Mouse (Mus musculus) limb, embryonic 14.5 days (tissue): ENCODE results near the gene Ccdc92b. TPM values are rescaled to one million over a fixed set of nuclear protein-coding genes. Genes with fewer than 3 reads are reported as not detected.
A peak's percentile ranks its signal among the peaks of the same experiment; 100 is the strongest.

Experiments used
- ATAC-seq: fragments of 200-750 bp; cut with Nextera tagmentation; 2 replicates; pipeline ENCODE4 v1.8.0; 2017; ENCODE audit warnings: low read depth, moderate number of reproducible peaks, moderate TSS enrichment; ENCODE audit not compliant: low FRiP score
- DNase-seq: peaks from one replicate; pipeline ENCODE4 v3.0.0-alpha.2; 2015; ENCODE audit warnings: low spot score
- H3K27ac ChIP-seq: fragments of 300-500 bp; sonication (generic); replicated peaks from 2 replicates; pipeline ENCODE4 v1.5.1; 2014; ENCODE audit warnings: low read depth, mild to moderate bottlenecking, low read length, moderate library complexity, mixed read lengths
- H3K27me3 ChIP-seq: fragments of 300-500 bp; sonication (generic); 2 replicates; pipeline ENCODE4 v1.6.1; 2014; ENCODE audit warnings: low read length, mixed read lengths; ENCODE audit not compliant: control insufficient read depth, insufficient read depth
- H3K36me3 ChIP-seq: fragments of 300-500 bp; sonication (generic); 2 replicates; pipeline ENCODE4 v1.6.1; 2014; ENCODE audit warnings: mild to moderate bottlenecking, low read length, moderate library complexity, mixed read lengths; ENCODE audit not compliant: control insufficient read depth, insufficient read depth
- H3K4me1 ChIP-seq: fragments of 300-500 bp; sonication (generic); 2 replicates; pipeline ENCODE4 v1.6.1; 2014; ENCODE audit warnings: antibody characterized with exemption, low read length, mixed read lengths; ENCODE audit not compliant: control insufficient read depth, insufficient read depth
- H3K4me2 ChIP-seq: fragments of 300-500 bp; sonication (generic); replicated peaks from 2 replicates; pipeline ENCODE4 v1.6.1; 2014; ENCODE audit warnings: low read depth, mild to moderate bottlenecking, low read length, moderate library complexity; ENCODE audit not compliant: severe bottlenecking
- H3K4me3 ChIP-seq: fragments of 300-500 bp; sonication (generic); replicated peaks from 2 replicates; pipeline ENCODE4 v1.5.1; 2014; ENCODE audit warnings: low read length
- H3K9ac ChIP-seq: fragments of 300-500 bp; sonication (generic); 2 replicates; pipeline ENCODE4 v1.6.1; 2014; ENCODE audit warnings: mild to moderate bottlenecking, low read depth, low read length, moderate library complexity; ENCODE audit not compliant: severe bottlenecking
- H3K9me3 ChIP-seq: fragments of 300-500 bp; sonication (generic); 2 replicates; pipeline ENCODE4 v1.6.1; 2016; ENCODE audit warnings: low read length; ENCODE audit not compliant: control insufficient read depth
- POLR2A ChIP-seq: fragments of 200-500 bp; IDR thresholded peaks from 2 replicates; pipeline ENCODE4 v1.8.0; 2012; ENCODE audit warnings: inconsistent platforms, mild to moderate bottlenecking, moderate library complexity, borderline replicate concordance; ENCODE audit not compliant: insufficient read depth, insufficient read length; ENCODE audit errors: extremely low read depth
- WGBS: fragments of 180-500 bp; shearing (Covaris S2); extraction: QIAGEN DNeasy Blood & Tissue Kit; methylation state at CpG from one replicate; pipeline ENCODE4 v1.1.7; 2014; 5-methylcytosine and 5-hydroxymethylcytosine counted together
- polyA plus RNA-seq, 2 experiments: library from polyadenylated mRNA; depleted of rRNA in 1 of 2; stranded (reverse) in 1 of 2; unstranded in 1 of 2; fragments of >200 nt; fragmentation: Nextera tagmentation in 1 of 2; extraction: Ambion mirVana in 1 of 2; gene quantifications; 2 replicates each; pipeline versions ENCODE4 v1.2.1 to v1.2.3; 2012 to 2014

Ccdc92b gene
- polyA plus RNA-seq, 2 experiments, result 0.36 to 0.50 TPM

DNA sequence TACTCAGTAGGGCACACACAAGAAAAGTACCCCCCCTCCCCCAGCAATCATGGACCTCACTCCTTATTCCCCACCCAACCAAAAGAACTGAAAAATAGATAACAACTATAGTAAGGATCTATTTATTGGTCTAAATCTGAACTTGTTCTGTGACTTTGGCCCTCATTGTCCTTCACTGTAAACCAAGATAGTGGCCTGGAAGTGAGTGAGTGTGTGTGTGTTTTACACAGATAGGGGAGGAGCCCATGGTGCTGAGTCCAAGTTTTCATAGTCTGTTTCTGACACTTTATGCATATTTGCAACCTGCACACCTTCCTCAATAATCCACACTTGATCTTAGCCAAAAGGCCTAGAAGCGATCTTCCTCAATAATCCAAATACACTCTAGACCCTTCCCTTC, 29.3 kb downstream of the Ccdc92b start:
- ATAC-seq (no peak), DNase-seq (no peak)
- Histone ChIP-seq H3K9me3 (no peaks in the 10 kb centered on the region), H3K4me3 (peak overlapping the region; percentile 96), H3K9ac (peak overlapping the region; percentile 86), H3K4me1 (peaks cover 13% of the 10 kb centered on the region), H3K4me2 (peak overlapping the region; percentile 88), H3K27ac (peak overlapping the region; percentile 55; the same call in 1 of the 2 replicates), H3K36me3 (0 out of 2 replicates have a peak, but pooled peaks cover 4% of the 10 kb centered on the region), H3K27me3 (no peaks in the 10 kb centered on the region)
- no peak for TF ChIP-seq POLR2A
- 8% methylated on average over 1 of the region's 1 CpGs for WGBS

DNA sequence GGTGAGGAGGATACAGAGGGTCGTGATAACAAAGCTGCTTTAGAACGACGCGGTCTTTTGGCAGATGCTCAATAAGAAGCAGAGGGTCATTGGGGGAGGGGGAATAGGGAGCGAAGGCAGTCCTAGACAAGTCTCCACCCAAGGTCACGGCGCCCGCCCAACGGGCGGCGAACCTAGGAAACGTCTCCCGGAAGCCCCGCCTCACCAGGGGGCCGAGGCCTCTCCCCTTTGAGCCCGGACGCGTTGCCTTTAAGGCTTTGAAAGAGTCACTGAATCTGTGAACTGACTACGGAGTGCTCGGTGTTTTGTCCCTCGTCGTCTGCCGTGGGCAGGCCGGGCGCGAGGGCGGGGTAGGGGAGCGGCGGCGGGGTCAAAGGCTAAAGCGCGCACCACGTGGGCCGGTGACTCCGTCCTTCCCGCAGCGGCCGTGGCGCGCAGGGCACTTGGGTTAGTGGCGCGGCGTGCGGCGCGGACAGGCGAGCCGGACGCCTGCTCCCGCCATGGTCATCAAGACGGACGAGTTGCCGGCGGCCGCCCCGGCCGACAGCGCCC, 29.8 kb downstream of the Ccdc92b start, which contains the start of gene Cluh:
Cluh (plus strand) TSS at position 401 of the 552 bp plus-strand sequence.
- H3K4me3 ChIP-seq, result peak within 1 kb of the TSS; percentile 96
- H3K9ac ChIP-seq, result peak within 1 kb of the TSS; percentile 86
- WGBS, result under 1% methylated on average over 39 of the region's 58 CpGs
- peaks cover 13% of the 10 kb centered on the region for H3K4me1 ChIP-seq
- peak within 1 kb of the TSS; percentile 55; the same call in 1 of the 2 replicates for H3K27ac ChIP-seq
- no peaks in the 10 kb centered on the region for H3K27me3 ChIP-seq
- H3K4me2 ChIP-seq, result peak within 1 kb of the TSS; percentile 88
- DNase-seq (peak; percentile 92), ATAC-seq (peak; percentile 94)
- H3K36me3 ChIP-seq, result 0 out of 2 replicates have a peak, but pooled peaks cover 4% of the 10 kb centered on the region
- no peak for TF ChIP-seq POLR2A
- H3K9me3 ChIP-seq, result no peaks in the 10 kb centered on the region

DNA sequence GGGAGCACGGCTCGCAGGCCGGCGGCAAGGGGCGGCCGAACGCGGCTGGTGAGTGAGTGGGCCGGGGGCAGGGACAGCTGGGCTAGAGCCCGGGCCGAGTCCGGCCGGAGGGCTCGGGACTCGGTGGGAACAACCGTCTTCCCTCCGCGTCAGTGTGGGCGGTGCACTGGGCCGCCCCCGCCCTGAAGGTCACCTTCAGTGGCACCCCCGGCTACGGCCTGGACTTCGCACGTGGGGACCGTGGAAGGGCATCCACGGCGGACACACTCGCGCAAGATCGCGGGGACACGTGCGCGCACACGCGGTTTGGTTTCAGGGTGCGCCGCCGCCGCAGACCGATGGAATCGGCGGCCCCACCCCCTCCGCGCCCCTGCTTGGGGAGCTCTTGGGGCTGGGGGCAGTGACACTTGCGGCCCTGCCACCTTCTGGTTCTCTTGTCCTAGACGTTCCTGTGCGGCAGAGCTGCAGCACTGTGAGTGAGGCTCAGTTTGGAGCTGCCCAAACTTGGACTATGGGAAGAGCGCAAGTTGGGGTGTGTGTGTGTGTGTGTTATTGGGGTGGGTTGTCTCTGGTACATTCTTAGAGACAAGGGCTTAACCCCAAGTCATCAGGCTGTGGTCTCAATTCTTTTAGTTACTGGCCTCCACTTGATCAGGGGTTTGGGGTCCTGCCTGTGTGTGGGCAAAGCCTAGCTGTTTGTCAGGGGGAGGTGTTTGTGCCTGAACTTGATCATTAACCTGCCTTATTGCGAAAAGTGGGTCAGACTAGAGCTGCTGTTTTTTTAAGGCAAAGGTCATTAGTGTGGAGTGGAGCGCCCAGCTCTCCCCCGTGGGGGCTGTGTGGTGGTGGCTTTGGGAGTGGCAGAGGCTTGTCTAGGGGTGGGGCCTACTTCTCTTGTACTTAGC, 30.5 kb downstream of the Ccdc92b start:
- Histone ChIP-seq H3K27ac (0 out of 2 replicates have a peak overlapping the region, but pooled peaks have one; percentile 55), H3K4me3 (peak overlapping the region; percentile 96), H3K36me3 (0 out of 2 replicates have a peak, but pooled peaks cover 4% of the 10 kb centered on the region), H3K27me3 (no peaks in the 10 kb centered on the region), H3K9me3 (no peaks in the 10 kb centered on the region), H3K4me1 (peaks cover 13% of the 10 kb centered on the region), H3K4me2 (peak overlapping the region; percentile 88), H3K9ac (peak overlapping the region; percentile 86)
- DNase-seq (no peak), ATAC-seq (no peak; the same call in 1 of the 2 replicates)
- no peak for TF ChIP-seq POLR2A
- 7% methylated on average over 38 of the region's 53 CpGs for WGBS

GRCm38 (mm10) chr11:74650576-74651100, 31.2 kb downstream of the Ccdc92b start:
- Histone ChIP-seq H3K36me3 (0 out of 2 replicates have a peak, but pooled peaks cover 4% of the 10 kb centered on the region), H3K4me2 (peak overlapping the region; percentile 88), H3K27me3 (no peaks in the 10 kb centered on the region), H3K9ac (peak overlapping the region; percentile 86; the same call in 1 of the 2 replicates), H3K4me3 (peak overlapping the region; percentile 96), H3K4me1 (peaks cover 13% of the 10 kb centered on the region), H3K27ac (no peak overlapping the region), H3K9me3 (no peaks in the 10 kb centered on the region)
- TF ChIP-seq POLR2A, result no peak
- DNase-seq (no peak), ATAC-seq (no peak)
- 61% methylated on average over 4 of the region's 4 CpGs for WGBS

GRCm38 (mm10) chr11:74652791-74653191, 33.4 kb downstream of the Ccdc92b start:
- peaks cover 13% of the 10 kb centered on the region for H3K4me1 ChIP-seq
- H3K4me3 ChIP-seq, result no peak overlapping the region
- H3K4me2 ChIP-seq, result no peak overlapping the region
- TF ChIP-seq POLR2A, result no peak
- H3K9ac ChIP-seq, result 0 out of 2 replicates have a peak overlapping the region, but pooled peaks have one; percentile 14
- WGBS, result 87% methylated on average over 4 of the region's 4 CpGs
- H3K36me3 ChIP-seq, result peaks cover 17% of the 10 kb centered on the region
- no peaks in the 10 kb centered on the region for H3K27me3 ChIP-seq
- H3K27ac ChIP-seq, result no peak overlapping the region
- H3K9me3 ChIP-seq, result no peaks in the 10 kb centered on the region
- ATAC-seq, result no peak
- no peak for DNase-seq
